Mouse (Mus musculus) adrenal gland, adult 10 weeks (tissue): ENCODE measurements around the gene Ebna1bp2. TPM values are rescaled to one million over a fixed set of nuclear protein-coding genes. Genes with fewer than 3 reads are reported as not detected.

ENCODE experiments used
- polyA plus RNA-seq: library from polyadenylated mRNA; stranded (reverse); fragments of 350-450 nt; fragmentation: Illumina TruSeq; extraction: RNeasy Lipid Tissue Mini Kit (QIAGEN cat#74804); gene quantifications from one replicate; pipeline ENCODE4 v1.2.3, GENCODE M21; 2014; ENCODE audit warnings: low read depth, low replicate concordance

Ebna1bp2 gene
- polyA plus RNA-seq, result 22.7 TPM

GRCm38 (mm10) chr4:118620279-118620966 lies at the start of gene Ebna1bp2, which contains the start of gene Cfap57:
Ebna1bp2 (plus strand) TSS chr4:118620799.
Cfap57 (minus strand) TSS chr4:118620777.

GRCm38 (mm10) chr4:118658652-118659051 lies 38.1 kb downstream of the Ebna1bp2 start, which contains the start of gene Olfr62:
Olfr62 (plus strand) TSS chr4:118658952.

Other genes starting within 250 kb of the Ebna1bp2 start
- gene Szt2, start 211.5 kb upstream of the Ebna1bp2 start, polyA plus RNA-seq, result 0.52 TPM
- 35.1 TPM for gene Med8, start 211.5 kb upstream of the Ebna1bp2 start, polyA plus RNA-seq
- 41.9 TPM for gene Elovl1, start 192.7 kb upstream of the Ebna1bp2 start, polyA plus RNA-seq
- 2.4 TPM for gene Cdc20, start 183.4 kb upstream of the Ebna1bp2 start, polyA plus RNA-seq
- gene Mpl, start 163.3 kb upstream of the Ebna1bp2 start, polyA plus RNA-seq, result not detected
- gene Tie1, start 130.7 kb upstream of the Ebna1bp2 start, polyA plus RNA-seq, result 3.1 TPM
- not detected for gene 2610528J11Rik, start 93.8 kb upstream of the Ebna1bp2 start, polyA plus RNA-seq
- gene Tmem125, start 76.8 kb upstream of the Ebna1bp2 start, polyA plus RNA-seq, result not detected
- gene Cfap57, start within 50 bp of the Ebna1bp2 start, polyA plus RNA-seq, result not detected
- gene Olfr62, start 38.2 kb downstream of the Ebna1bp2 start, polyA plus RNA-seq, result not detected
- gene Olfr1342, start 72.0 kb downstream of the Ebna1bp2 start, polyA plus RNA-seq, result not detected
- not detected for gene Olfr1341, start 82.7 kb downstream of the Ebna1bp2 start, polyA plus RNA-seq
- gene Olfr1340, start 99.3 kb downstream of the Ebna1bp2 start, polyA plus RNA-seq, result not detected
- not detected for gene Olfr1339, start 111.4 kb downstream of the Ebna1bp2 start, polyA plus RNA-seq
- gene Olfr1338, start 137.9 kb downstream of the Ebna1bp2 start, polyA plus RNA-seq, result not detected
- gene Olfr1337, start 161.8 kb downstream of the Ebna1bp2 start, polyA plus RNA-seq, result not detected
- not detected for gene Olfr1335, start 189.1 kb downstream of the Ebna1bp2 start, polyA plus RNA-seq
- gene Olfr1333, start 215.5 kb downstream of the Ebna1bp2 start, polyA plus RNA-seq, result not detected
- not detected for gene Olfr1331, start 243.8 kb downstream of the Ebna1bp2 start, polyA plus RNA-seq